Mouse (Mus musculus) embryonic facial prominence, embryonic 11.5 days (tissue): Measurements from ENCODE around the gene Hlx. TPM values are rescaled to one million over a fixed set of nuclear protein-coding genes. Genes with fewer than 3 reads are reported as not detected.

Experiments used
- ATAC-seq: fragments of 200-750 bp; cut with Nextera tagmentation; replicated peaks from 2 replicates; pipeline ENCODE4 v1.8.0; 2017; ENCODE audit warnings: low read depth; ENCODE audit not compliant: insufficient number of reproducible peaks, low FRiP score, low TSS enrichment
- DNase-seq: peaks from one replicate; pipeline ENCODE4 v3.0.0-alpha.2; 2015; ENCODE audit warnings: low spot score
- H3K27ac ChIP-seq: fragments of 300-500 bp; sonication (generic); replicated peaks from 2 replicates; pipeline ENCODE4 v1.5.1; 2014; ENCODE audit warnings: mild to moderate bottlenecking, low read depth, low read length, control low read depth
- H3K27me3 ChIP-seq: fragments of 300-500 bp; sonication (generic); 2 replicates; pipeline ENCODE4 v1.6.1; 2014; ENCODE audit warnings: mild to moderate bottlenecking, low read length, moderate library complexity, mixed read lengths; ENCODE audit not compliant: control insufficient read depth, insufficient read depth
- H3K36me3 ChIP-seq: fragments of 300-500 bp; sonication (generic); replicated peaks from 2 replicates; pipeline ENCODE4 v1.6.1; 2014; ENCODE audit warnings: low read depth, mild to moderate bottlenecking, low read length, moderate library complexity, mixed read lengths; ENCODE audit not compliant: control insufficient read depth, insufficient read depth
- H3K4me1 ChIP-seq: fragments of 300-500 bp; sonication (generic); 2 replicates; pipeline ENCODE4 v1.6.1; 2014; ENCODE audit warnings: low read length, mixed read lengths; ENCODE audit not compliant: control insufficient read depth, insufficient read depth
- H3K4me2 ChIP-seq: fragments of 300-500 bp; sonication (generic); 2 replicates; pipeline ENCODE4 v1.6.1; 2014; ENCODE audit warnings: low read depth, mild to moderate bottlenecking, control low read depth, low read length, moderate library complexity
- H3K4me3 ChIP-seq: fragments of 300-500 bp; sonication (generic); 2 replicates; pipeline ENCODE4 v1.5.1; 2014; ENCODE audit warnings: low read depth, low read length, control low read depth
- H3K9ac ChIP-seq: fragments of 300-500 bp; sonication (generic); replicated peaks from 2 replicates; pipeline ENCODE4 v1.6.1; 2014; ENCODE audit warnings: mild to moderate bottlenecking, control low read depth, low read length
- H3K9me3 ChIP-seq: fragments of 300-500 bp; sonication (generic); replicated peaks from 2 replicates; pipeline ENCODE4 v1.6.1; 2016; ENCODE audit warnings: mild to moderate bottlenecking, low read length, inconsistent platforms, mixed read lengths; ENCODE audit not compliant: control insufficient read depth
- WGBS: fragments of 180-500 bp; shearing (Covaris S2); extraction: QIAGEN DNeasy Blood & Tissue Kit; methylation state at CpG from one replicate; pipeline ENCODE4 v1.1.7; 2014; 5-methylcytosine and 5-hydroxymethylcytosine counted together
- polyA plus RNA-seq: library from polyadenylated mRNA; unstranded; fragments of >200 nt; fragmentation: Nextera tagmentation; extraction: Ambion mirVana; gene quantifications from 2 replicates; pipeline ENCODE4 v1.2.1, GENCODE M21; 2014

Hlx gene
- polyA plus RNA-seq, 1 experiment from 2014 or later: 5.3 TPM

DNA sequence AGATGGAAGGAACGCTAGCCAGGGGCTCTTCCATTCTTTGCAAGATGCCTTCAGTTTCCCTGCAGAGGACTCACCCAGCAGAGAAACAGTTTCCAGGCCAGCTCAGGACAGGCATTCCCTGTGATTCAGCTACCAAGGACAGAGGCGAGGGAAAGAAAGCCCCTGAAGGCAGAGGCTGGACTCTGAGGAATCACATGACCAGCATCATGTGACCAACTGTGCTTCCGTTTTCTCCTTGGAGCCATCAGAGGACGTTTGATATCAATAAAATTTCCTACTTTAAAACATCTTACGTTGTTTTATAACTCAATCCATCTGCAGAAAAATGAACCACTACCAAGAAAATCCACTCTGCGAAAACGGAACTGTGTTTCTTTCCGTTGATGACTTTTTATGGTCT lies 41.2 kb downstream of the Hlx start:
- WGBS: 81% methylated on average over 8 of the region's 8 CpGs
- no peaks in the 10 kb centered on the region for H3K36me3 ChIP-seq
- H3K4me3 ChIP-seq: no peak overlapping the region
- no peak overlapping the region for H3K9ac ChIP-seq
- no peaks in the 10 kb centered on the region for H3K27me3 ChIP-seq
- DNase-seq (peak; percentile 16), ATAC-seq (no peak)
- no peak overlapping the region for H3K4me2 ChIP-seq
- H3K4me1 ChIP-seq: no peaks in the 10 kb centered on the region
- no peak overlapping the region for H3K27ac ChIP-seq
- H3K9me3 ChIP-seq: no peaks in the 10 kb centered on the region

DNA sequence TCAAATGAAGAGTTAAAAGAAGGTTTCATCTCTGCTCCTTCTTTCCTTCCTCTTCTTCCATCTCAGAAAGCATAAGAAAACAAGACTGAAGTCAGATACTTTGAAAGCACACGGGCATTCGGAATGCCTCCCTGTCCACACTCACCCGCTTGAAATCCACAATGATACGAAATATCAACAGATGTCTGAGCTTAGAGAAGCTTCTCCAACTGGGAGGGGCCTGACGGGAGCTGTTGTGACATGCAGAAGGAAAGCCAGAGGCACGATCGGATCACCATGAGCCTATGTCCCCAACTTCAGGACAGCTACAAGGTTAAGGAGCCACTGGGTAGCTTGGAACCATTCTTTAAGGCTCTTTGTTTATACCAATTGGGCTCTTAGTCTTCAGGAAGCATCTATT lies 44.4 kb downstream of the Hlx start:
- ATAC-seq (no peak), DNase-seq (no peak)
- Histone ChIP-seq H3K9me3 (no peaks in the 10 kb centered on the region), H3K36me3 (no peaks in the 10 kb centered on the region), H3K27ac (no peak overlapping the region), H3K4me3 (no peak overlapping the region), H3K9ac (no peak overlapping the region), H3K4me2 (no peak overlapping the region), H3K4me1 (no peaks in the 10 kb centered on the region), H3K27me3 (no peaks in the 10 kb centered on the region)
- 74% methylated on average over 7 of the region's 7 CpGs for whole genome bisulfite sequencing

DNA sequence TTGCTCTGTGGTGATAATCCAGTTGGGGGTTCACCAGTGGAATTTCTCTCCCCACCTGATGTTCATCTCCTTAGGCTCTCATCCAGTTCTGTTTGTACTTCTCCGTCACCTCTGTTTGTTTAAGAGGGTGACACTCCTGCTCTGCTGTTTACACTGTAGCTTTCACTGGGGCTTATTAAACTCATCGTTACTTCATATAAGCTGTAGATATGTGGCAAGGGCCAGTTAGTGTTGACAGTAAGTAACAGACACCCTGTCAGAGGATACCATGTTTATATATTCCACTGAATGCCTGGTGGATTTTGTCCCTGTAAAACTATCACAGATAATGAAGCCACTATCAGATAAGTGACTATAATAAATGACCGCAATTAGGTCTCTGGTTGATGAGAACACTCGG lies 44.9 kb downstream of the Hlx start:
- Histone ChIP-seq H3K27me3 (no peaks in the 10 kb centered on the region), H3K4me3 (no peak overlapping the region), H3K36me3 (no peaks in the 10 kb centered on the region), H3K27ac (no peak overlapping the region), H3K4me2 (no peak overlapping the region), H3K9me3 (no peaks in the 10 kb centered on the region), H3K9ac (no peak overlapping the region), H3K4me1 (no peaks in the 10 kb centered on the region)
- WGBS: 65% methylated on average over 4 of the region's 4 CpGs
- no peak for DNase-seq
- no peak for ATAC-seq

DNA sequence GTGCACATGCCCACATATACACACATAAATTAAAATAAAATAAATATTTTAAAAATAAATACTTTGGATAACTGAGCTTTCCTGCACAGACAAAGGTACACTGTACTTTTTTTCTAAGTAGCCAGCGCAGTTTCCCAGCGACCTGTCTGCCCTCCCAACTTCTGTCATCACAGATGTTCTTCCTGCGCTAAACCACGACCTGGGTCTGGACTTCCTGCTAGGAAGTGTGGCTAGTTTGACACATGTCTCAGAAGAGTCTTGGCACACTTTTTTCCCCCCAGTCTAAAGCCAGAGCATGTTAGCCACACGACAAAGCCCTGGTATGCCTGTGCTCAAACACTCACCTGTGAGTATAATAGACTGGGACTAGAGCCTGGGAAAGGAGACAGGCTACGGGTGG lies 48.9 kb downstream of the Hlx start:
- Histone ChIP-seq H3K27me3 (no peaks in the 10 kb centered on the region), H3K9me3 (no peaks in the 10 kb centered on the region), H3K9ac (no peak overlapping the region), H3K27ac (no peak overlapping the region), H3K4me2 (no peak overlapping the region), H3K36me3 (no peaks in the 10 kb centered on the region), H3K4me1 (no peaks in the 10 kb centered on the region), H3K4me3 (no peak overlapping the region)
- 76% methylated on average over 6 of the region's 6 CpGs for WGBS
- DNase-seq: no peak
- no peak for ATAC-seq

DNA sequence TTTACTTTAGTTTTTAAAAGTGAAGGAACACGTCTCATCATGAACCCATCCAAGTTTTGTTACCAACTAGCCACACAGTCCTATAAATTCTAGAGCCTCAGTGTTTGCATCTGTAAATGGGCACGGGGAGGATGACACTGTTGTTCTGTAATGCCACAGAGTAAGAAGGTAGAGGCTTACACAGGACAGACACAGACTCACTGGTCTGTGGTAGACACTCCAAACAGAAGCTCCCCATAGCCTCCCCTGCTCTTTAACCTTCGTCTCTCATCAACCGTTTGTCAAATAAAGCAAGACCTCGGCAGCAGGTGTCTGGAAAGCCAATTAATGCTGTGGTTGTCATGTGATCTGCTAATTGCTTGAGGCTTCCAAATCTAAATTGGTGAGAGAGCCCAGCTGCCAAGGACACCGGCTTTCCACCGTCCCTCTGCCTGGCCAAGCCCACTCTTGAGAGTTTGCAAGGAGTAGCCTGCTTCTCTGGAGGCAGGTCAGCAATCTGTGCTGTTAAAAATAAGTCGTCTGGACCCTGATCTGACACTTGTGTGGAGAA lies 52.9 kb downstream of the Hlx start:
- H3K4me3 ChIP-seq: no peak overlapping the region
- H3K27ac ChIP-seq: no peak overlapping the region
- H3K9me3 ChIP-seq: no peaks in the 10 kb centered on the region
- no peaks in the 10 kb centered on the region for H3K27me3 ChIP-seq
- ATAC-seq (no peak), DNase-seq (no peak)
- H3K36me3 ChIP-seq: no peaks in the 10 kb centered on the region
- no peak overlapping the region for H3K4me2 ChIP-seq
- no peaks in the 10 kb centered on the region for H3K4me1 ChIP-seq
- H3K9ac ChIP-seq: no peak overlapping the region
- WGBS: 73% methylated on average over 8 of the region's 8 CpGs

DNA sequence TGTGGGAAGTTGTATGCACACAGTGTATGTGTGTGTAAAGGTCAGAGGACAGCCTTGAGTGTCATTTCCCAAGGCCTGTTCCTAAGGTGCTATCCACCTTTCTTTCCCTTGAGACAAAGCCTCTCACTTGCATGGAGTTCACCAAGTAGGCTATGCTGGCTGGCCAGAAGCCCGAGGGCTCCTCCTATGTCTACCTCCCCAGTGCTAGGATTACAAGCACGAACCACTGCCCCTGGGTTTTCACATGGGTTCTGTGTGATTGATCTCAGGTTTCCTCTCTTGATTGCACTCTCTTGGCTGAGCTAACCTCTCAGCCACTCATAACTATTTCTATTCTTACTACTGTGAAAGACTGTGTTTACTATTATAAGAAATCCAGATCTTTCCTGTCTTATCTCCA lies 54.8 kb downstream of the Hlx start:
- Histone ChIP-seq H3K27ac (no peak overlapping the region), H3K27me3 (no peaks in the 10 kb centered on the region), H3K36me3 (no peaks in the 10 kb centered on the region), H3K9me3 (no peaks in the 10 kb centered on the region), H3K4me1 (no peaks in the 10 kb centered on the region), H3K4me3 (no peak overlapping the region), H3K4me2 (no peak overlapping the region), H3K9ac (no peak overlapping the region)
- ATAC-seq (no peak), DNase-seq (no peak)
- WGBS: 44% methylated on average over 2 of the region's 2 CpGs

Other genes starting within 250 kb of the Hlx start
- not detected in 2 replicates for gene Marc1, start 78.7 kb upstream of the Hlx start, polyA plus RNA-seq
- 118 and 125 TPM in 2 replicates for gene Marc2, start 113.8 kb upstream of the Hlx start, polyA plus RNA-seq
- gene C130074G19Rik, start 150.6 kb upstream of the Hlx start, polyA plus RNA-seq: 0.67 and 0.72 TPM in 2 replicates